Comparison of ENCODE assay signal across 24 mouse cellular contexts in genomic region chr2:137925488-137925887, GRCm38 (mm10).
A peak's percentile ranks its signal among the peaks of the same experiment; 100 is the strongest.
DNase-seq lines count a peak whose midpoint lies in the region; ATAC-seq and TF ChIP-seq lines count a peak whose summit lies in the region.
"Had no signal": no experiment of that assay in that cellular context is flagged by ENCODE, and none has a peak within 500 bp of the region (broad histone marks: within the 10 kb centered on the region; RNA-seq: fewer than 3 reads in every experiment).

No protein-coding gene starts in this region.

- no peak overlapping the region for H3K9ac ChIP-seq in kidney, postnatal 0 days (ENCODE audit: low read depth, low read length)
- H3K9ac ChIP-seq in midbrain, embryonic 11.5 days (ENCODE audit: low read length), result no peak overlapping the region
- no peak overlapping the region for H3K9ac ChIP-seq in midbrain, embryonic 14.5 days (replicated peaks; ENCODE audit: low read length)
- no peak overlapping the region for H3K9ac ChIP-seq in lung, postnatal 0 days (replicated peaks; ENCODE audit: low read depth)
- H3K9ac ChIP-seq in neural tube, embryonic 15.5 days (replicated peaks), result no peak overlapping the region
- H3K9ac ChIP-seq: forebrain, embryonic 13.5 days; limb, embryonic 12.5 days; liver, embryonic 13.5 days had no signal

- peak; percentile 8 for DNase-seq in kidney, postnatal 0 days (ENCODE audit: low spot score)
- DNase-seq in kidney, postnatal 4 days, result no peak
- DNase-seq in midbrain, embryonic 11.5 days (ENCODE audit: low spot score, missing footprints), result peak; percentile 75
- DNase-seq in midbrain, embryonic 14.5 days, result no peak
- DNase-seq in lung, postnatal 0 days (ENCODE audit: low spot score), result peak; percentile 58
- DNase-seq in adrenal gland, adult (ENCODE audit: inconsistent age in 2 of 2, low spot score in 1 of 2), result no peak
- DNase-seq: adrenal gland, postnatal 14 days; cerebellum, adult 9-10 months; gastrocnemius, adult 2 months; kidney, adult 9 months; kidney, postnatal 25 days; layer of hippocampus, postnatal 36 days; liver, embryonic 13.5 days; thymus, adult 2 months; thymus, postnatal 4 days had no signal

- TF ChIP-seq EP300 in lung, postnatal 0 days (IDR thresholded peaks at IDR 0.05), result peak; percentile 62; the same call in 1 of the 2 replicates

- H3K9me3 ChIP-seq in kidney, postnatal 0 days (replicated peaks; ENCODE audit: low read length), result no peaks in the 10 kb centered on the region
- H3K9me3 ChIP-seq in midbrain, embryonic 11.5 days (ENCODE audit: control insufficient read depth, low read length), result no peaks in the 10 kb centered on the region
- no peaks in the 10 kb centered on the region for H3K9me3 ChIP-seq in midbrain, embryonic 14.5 days (ENCODE audit: control insufficient read depth, low read length)
- no peaks in the 10 kb centered on the region for H3K9me3 ChIP-seq in lung, postnatal 0 days (ENCODE audit: low read length)
- no peaks in the 10 kb centered on the region for H3K9me3 ChIP-seq in neural tube, embryonic 15.5 days (replicated peaks)
- H3K9me3 ChIP-seq: forebrain, embryonic 13.5 days; G1E; heart, embryonic 10.5 days; limb, embryonic 12.5 days; liver, embryonic 13.5 days; midbrain, embryonic 10.5 days had no signal

- no peak for TF ChIP-seq CTCF in kidney, postnatal 0 days (IDR thresholded peaks at IDR 0.05; ENCODE audit: low read depth)
- no peak for TF ChIP-seq CTCF in lung, postnatal 0 days (IDR thresholded peaks at IDR 0.05)

- no peak for ATAC-seq in kidney, postnatal 0 days (replicated peaks; ENCODE audit: low FRiP score, low read depth)
- no peak for ATAC-seq in midbrain, embryonic 11.5 days (ENCODE audit: low FRiP score)
- ATAC-seq in midbrain, embryonic 14.5 days (ENCODE audit: low FRiP score, low TSS enrichment), result no peak
- ATAC-seq in lung, postnatal 0 days, result peak; percentile 17; the same call in 1 of the 2 replicates
- no peak for ATAC-seq in neural tube, embryonic 15.5 days (ENCODE audit: low FRiP score)
- ATAC-seq: forebrain, embryonic 13.5 days; hindbrain, embryonic 16.5 days; intestine, embryonic 16.5 days had no signal

- H3K4me2 ChIP-seq in kidney, postnatal 0 days (ENCODE audit: low read length), result no peak overlapping the region
- no peak overlapping the region for H3K4me2 ChIP-seq in midbrain, embryonic 11.5 days
- no peak overlapping the region for H3K4me2 ChIP-seq in midbrain, embryonic 14.5 days (ENCODE audit: low read length)
- H3K4me2 ChIP-seq in lung, postnatal 0 days (replicated peaks; ENCODE audit: low read depth, low read length), result no peak overlapping the region
- H3K4me2 ChIP-seq in neural tube, embryonic 15.5 days, result no peak overlapping the region
- H3K4me2 ChIP-seq: forebrain, embryonic 13.5 days; limb, embryonic 12.5 days; liver, embryonic 13.5 days had no signal

- WGBS in kidney, postnatal 0 days, result 60% methylated on average over 5 of the region's 5 CpGs
- WGBS in midbrain, embryonic 11.5 days, result 75% methylated on average over 5 of the region's 5 CpGs
- 75% methylated on average over 5 of the region's 5 CpGs for WGBS in midbrain, embryonic 14.5 days
- 61% methylated on average over 5 of the region's 5 CpGs for WGBS in lung, postnatal 0 days
- WGBS in neural tube, embryonic 15.5 days, result 76% methylated on average over 5 of the region's 5 CpGs

- H3K4me1 ChIP-seq in kidney, postnatal 0 days (replicated peaks; ENCODE audit: insufficient read depth, low read length), result no peaks in the 10 kb centered on the region
- H3K4me1 ChIP-seq in midbrain, embryonic 11.5 days (ENCODE audit: control insufficient read depth, insufficient read depth, low read length), result no peaks in the 10 kb centered on the region
- H3K4me1 ChIP-seq in midbrain, embryonic 14.5 days (ENCODE audit: control insufficient read depth, insufficient read depth, low read length), result no peaks in the 10 kb centered on the region
- no peaks in the 10 kb centered on the region for H3K4me1 ChIP-seq in lung, postnatal 0 days (ENCODE audit: insufficient read depth, low read depth, low read length)
- no peaks in the 10 kb centered on the region for H3K4me1 ChIP-seq in neural tube, embryonic 15.5 days
- H3K4me1 ChIP-seq: forebrain, embryonic 13.5 days; heart, embryonic 10.5 days; limb, embryonic 12.5 days; liver, embryonic 13.5 days; midbrain, embryonic 10.5 days had no signal

- H3K27ac ChIP-seq in kidney, postnatal 0 days, result no peak overlapping the region
- H3K27ac ChIP-seq in midbrain, embryonic 11.5 days (ENCODE audit: low read depth, low read length), result no peak overlapping the region
- H3K27ac ChIP-seq in midbrain, embryonic 14.5 days (replicated peaks; ENCODE audit: low read depth, low read length), result no peak overlapping the region
- no peak overlapping the region for H3K27ac ChIP-seq in lung, postnatal 0 days (ENCODE audit: low read length)
- no peak overlapping the region for H3K27ac ChIP-seq in neural tube, embryonic 15.5 days (replicated peaks)
- H3K27ac ChIP-seq: forebrain, embryonic 13.5 days; gastrocnemius, adult 2 months; heart, embryonic 10.5 days; limb, embryonic 12.5 days; liver, embryonic 13.5 days; midbrain, embryonic 10.5 days had no signal

- no peaks in the 10 kb centered on the region for H3K27me3 ChIP-seq in kidney, postnatal 0 days (ENCODE audit: insufficient read depth, low read length)
- H3K27me3 ChIP-seq in midbrain, embryonic 11.5 days (ENCODE audit: control insufficient read depth, insufficient read depth, low read length), result no peaks in the 10 kb centered on the region
- no peaks in the 10 kb centered on the region for H3K27me3 ChIP-seq in midbrain, embryonic 14.5 days (ENCODE audit: control insufficient read depth, insufficient read depth, low read length)
- H3K27me3 ChIP-seq in lung, postnatal 0 days (replicated peaks; ENCODE audit: insufficient read depth, low read length), result no peaks in the 10 kb centered on the region
- no peaks in the 10 kb centered on the region for H3K27me3 ChIP-seq in neural tube, embryonic 15.5 days (replicated peaks)
- H3K27me3 ChIP-seq: CH12.LX; forebrain, embryonic 13.5 days; limb, embryonic 12.5 days; liver, embryonic 13.5 days had no signal

- no peak overlapping the region for H3K4me3 ChIP-seq in kidney, postnatal 0 days (replicated peaks; ENCODE audit: low read depth, low read length)
- H3K4me3 ChIP-seq in midbrain, embryonic 11.5 days (ENCODE audit: low read depth, low read length), result no peak overlapping the region
- no peak overlapping the region for H3K4me3 ChIP-seq in midbrain, embryonic 14.5 days (replicated peaks; ENCODE audit: low read depth, low read length)
- no peak overlapping the region for H3K4me3 ChIP-seq in lung, postnatal 0 days (ENCODE audit: low read depth, low read length)
- H3K4me3 ChIP-seq in neural tube, embryonic 15.5 days (replicated peaks), result no peak overlapping the region
- H3K4me3 ChIP-seq: forebrain, embryonic 13.5 days; gastrocnemius, adult 2 months; heart, embryonic 10.5 days; limb, embryonic 12.5 days; liver, embryonic 13.5 days; midbrain, embryonic 10.5 days had no signal

- H3K36me3 ChIP-seq in kidney, postnatal 0 days (ENCODE audit: insufficient read depth, low read length), result no peaks in the 10 kb centered on the region
- no peaks in the 10 kb centered on the region for H3K36me3 ChIP-seq in midbrain, embryonic 11.5 days (ENCODE audit: control insufficient read depth, insufficient read depth, low read length)
- H3K36me3 ChIP-seq in midbrain, embryonic 14.5 days (ENCODE audit: control insufficient read depth, insufficient read depth, low read length), result no peaks in the 10 kb centered on the region
- H3K36me3 ChIP-seq in lung, postnatal 0 days (ENCODE audit: insufficient read depth, low read length), result no peaks in the 10 kb centered on the region
- H3K36me3 ChIP-seq in neural tube, embryonic 15.5 days, result no peaks in the 10 kb centered on the region
- H3K36me3 ChIP-seq: G1E; heart, embryonic 10.5 days; limb, embryonic 12.5 days; liver, embryonic 13.5 days; midbrain, embryonic 10.5 days had no signal

Comparison
In these comparisons a context has a peak if more than half of its experiments do, and no peak if none do; other contexts are left out.
1. DNase-seq: peak in kidney, postnatal 0 days (single experiment), midbrain, embryonic 11.5 days (single experiment) and lung, postnatal 0 days (single experiment); none in kidney, postnatal 4 days (0 of 2), midbrain, embryonic 14.5 days (single experiment) and adrenal gland, adult (0 of 2).